Comparison of ENCODE assay signal across 12 mouse cellular contexts in genomic region chr3:34813046-34813625, GRCm38 (mm10).
"Had no signal": no experiment of that assay in that cellular context is flagged by ENCODE, and none has a peak within 500 bp of the region (broad histone marks: within the 10 kb centered on the region; RNA-seq: fewer than 3 reads in every experiment).

No protein-coding gene starts in this region.

- H3K27ac ChIP-seq: left cerebral cortex, adult 2 months; liver, embryonic 15.5 days; stomach, embryonic 15.5 days had no signal

- H3K4me3 ChIP-seq: left cerebral cortex, adult 2 months; liver, embryonic 15.5 days; stomach, embryonic 15.5 days had no signal

- H3K4me1 ChIP-seq: liver, embryonic 15.5 days; stomach, embryonic 15.5 days had no signal

- DNase-seq: kidney, adult 8-10 months; kidney, postnatal 25 days; lung, adult 2 months; lung, postnatal 36 days; midbrain, embryonic 14.5 days; right cerebral cortex, postnatal 14 days; thymus, postnatal 4 days had no signal

- H3K9me3 ChIP-seq: liver, embryonic 15.5 days; stomach, embryonic 15.5 days had no signal

- H3K9ac ChIP-seq: liver, embryonic 15.5 days; stomach, embryonic 15.5 days had no signal

- H3K36me3 ChIP-seq: liver, embryonic 15.5 days; stomach, embryonic 15.5 days had no signal

- ATAC-seq: lung, postnatal 0 days had no signal

- H3K4me2 ChIP-seq: liver, embryonic 11.5 days; liver, embryonic 15.5 days; stomach, embryonic 15.5 days had no signal

- H3K27me3 ChIP-seq: stomach, embryonic 15.5 days had no signal
